Mouse (Mus musculus): ENCODE results near the gene Tmem56. TPM values are rescaled to one million over a fixed set of nuclear protein-coding genes. Genes with fewer than 3 reads are reported as not detected.
A peak's percentile ranks its signal among the peaks of the same experiment; 100 is the strongest.

Tmem56 gene
- total and polyA plus RNA-seq, 2 experiments from 2014 or later, result 3.3 to 15.0 TPM

GRCm38 (mm10) chr3:121185197-121185596 is 97.7 kb downstream of the Tmem56 start:
- ATAC-seq (ENCODE audit: low FRiP score), result no peak
- WGBS, result 93% methylated on average over 3 of the region's 3 CpGs

DNA sequence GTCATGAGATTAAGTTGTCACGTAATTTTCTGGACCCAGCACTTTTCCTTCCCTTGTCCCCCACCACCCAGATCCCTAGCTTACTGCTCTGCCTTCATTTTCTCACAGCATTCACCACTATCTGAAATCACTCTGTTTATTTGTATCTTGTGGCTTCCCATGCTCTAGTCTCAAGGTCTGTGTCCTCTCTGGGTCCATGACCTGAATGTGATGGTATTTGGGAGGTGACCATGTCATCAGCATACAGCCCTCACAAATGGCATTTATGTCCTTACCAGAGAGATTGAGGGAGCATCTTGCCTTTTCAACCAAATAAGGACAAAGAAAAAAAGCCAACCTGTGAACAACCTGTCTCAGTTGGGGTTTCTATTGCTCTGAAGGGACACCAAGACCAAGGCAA is 106.9 kb downstream of the Tmem56 start:
- no peak overlapping the region for H3K9ac ChIP-seq (replicated peaks; ENCODE audit: low read length, poor library complexity, severe bottlenecking)
- WGBS, result 97% methylated on average over 1 of the region's 1 CpGs
- DNase-seq (ENCODE audit: low spot score) (no peak), ATAC-seq (ENCODE audit: low FRiP score) (no peak)
- no peaks in the 10 kb centered on the region for H3K36me3 ChIP-seq (ENCODE audit: insufficient read depth, low read length)
- TF ChIP-seq CTCF (IDR thresholded peaks at IDR 0.05), result no peak
- no peaks in the 10 kb centered on the region for H3K27me3 ChIP-seq (ENCODE audit: insufficient read depth, low read length)
- no peak overlapping the region for H3K4me2 ChIP-seq (ENCODE audit: low read depth, low read length, poor library complexity, severe bottlenecking)
- H3K4me1 ChIP-seq (ENCODE audit: insufficient read depth, low read length), result no peaks in the 10 kb centered on the region
- H3K4me3 ChIP-seq (ENCODE audit: low read depth, low read length), result no peak overlapping the region
- H3K27ac ChIP-seq (ENCODE audit: low read depth, low read length), result no peak overlapping the region
- no peaks in the 10 kb centered on the region for H3K9me3 ChIP-seq (ENCODE audit: low read length)

More at GRCm38 (mm10) chr3:121185197-121185596, 97.7 kb downstream of the Tmem56 start:
- Histone ChIP-seq H3K27ac (ENCODE audit: low read depth, low read length) (no peak overlapping the region), H3K4me3 (ENCODE audit: low read depth, low read length) (no peak overlapping the region), H3K9ac (replicated peaks; ENCODE audit: low read length, poor library complexity, severe bottlenecking) (no peak overlapping the region), H3K4me1 (ENCODE audit: insufficient read depth, low read length) (no peaks in the 10 kb centered on the region), H3K36me3 (ENCODE audit: insufficient read depth, low read length) (no peaks in the 10 kb centered on the region), H3K27me3 (ENCODE audit: insufficient read depth, low read length) (no peaks in the 10 kb centered on the region), H3K4me2 (ENCODE audit: low read depth, low read length, poor library complexity, severe bottlenecking) (no peak overlapping the region), H3K9me3 (ENCODE audit: low read length) (no peaks in the 10 kb centered on the region)
- no peak for TF ChIP-seq CTCF (IDR thresholded peaks at IDR 0.05)
- DNase-seq (ENCODE audit: low spot score), result no peak

- 81% methylated on average over 9 of the region's 9 CpGs for WGBS
- no peaks in the 10 kb centered on the region for H3K27me3 ChIP-seq (ENCODE audit: insufficient read depth, low read length)
- H3K9ac ChIP-seq (replicated peaks; ENCODE audit: low read length, poor library complexity, severe bottlenecking), result no peak overlapping the region
- no peak overlapping the region for H3K4me3 ChIP-seq (ENCODE audit: low read depth, low read length)
- H3K4me1 ChIP-seq (ENCODE audit: insufficient read depth, low read length), result no peaks in the 10 kb centered on the region
- no peak overlapping the region for H3K4me2 ChIP-seq (ENCODE audit: low read depth, low read length, poor library complexity, severe bottlenecking)
- DNase-seq (ENCODE audit: low spot score), result no peak
- no peak for ATAC-seq (ENCODE audit: low FRiP score)
- TF ChIP-seq CTCF (IDR thresholded peaks at IDR 0.05), result no peak
- H3K9me3 ChIP-seq (ENCODE audit: low read length), result no peaks in the 10 kb centered on the region
- no peaks in the 10 kb centered on the region for H3K36me3 ChIP-seq (ENCODE audit: insufficient read depth, low read length)
- H3K27ac ChIP-seq (ENCODE audit: low read depth, low read length), result no peak overlapping the region
Observed at GRCm38 (mm10) chr3:121174248-121174945, 108.5 kb downstream of the Tmem56 start.

DNA sequence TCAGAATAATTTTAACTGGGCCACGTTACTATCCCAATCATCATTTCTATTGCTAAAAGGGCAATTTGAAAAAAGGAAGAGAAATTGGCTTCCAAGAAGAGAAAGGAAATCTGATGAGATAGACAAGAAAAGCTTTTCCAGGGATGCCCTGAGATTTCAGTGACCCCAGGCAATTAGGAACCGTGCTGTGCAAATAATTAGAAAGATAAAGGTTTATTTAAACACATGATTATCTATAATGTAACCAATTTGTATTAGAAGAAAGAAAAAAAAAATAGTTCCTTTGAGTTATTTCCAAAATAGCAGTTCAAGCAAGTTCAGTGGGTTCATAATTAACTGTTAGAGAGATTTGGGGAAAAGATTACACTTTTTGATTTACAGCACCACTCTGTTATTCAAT is 110.2 kb downstream of the Tmem56 start:
- DNase-seq (ENCODE audit: low spot score) (no peak), ATAC-seq (ENCODE audit: low FRiP score) (no peak)
- no peaks in the 10 kb centered on the region for H3K27me3 ChIP-seq (ENCODE audit: insufficient read depth, low read length)
- 65% methylated on average over 2 of the region's 2 CpGs for WGBS
- no peak for TF ChIP-seq CTCF (IDR thresholded peaks at IDR 0.05)
- H3K9me3 ChIP-seq (ENCODE audit: low read length), result no peaks in the 10 kb centered on the region
- no peak overlapping the region for H3K4me2 ChIP-seq (ENCODE audit: low read depth, low read length, poor library complexity, severe bottlenecking)
- no peak overlapping the region for H3K9ac ChIP-seq (replicated peaks; ENCODE audit: low read length, poor library complexity, severe bottlenecking)
- H3K36me3 ChIP-seq (ENCODE audit: insufficient read depth, low read length), result no peaks in the 10 kb centered on the region
- no peak overlapping the region for H3K27ac ChIP-seq (ENCODE audit: low read depth, low read length)
- no peaks in the 10 kb centered on the region for H3K4me1 ChIP-seq (ENCODE audit: insufficient read depth, low read length)
- H3K4me3 ChIP-seq (ENCODE audit: low read depth, low read length), result no peak overlapping the region

- ATAC-seq (ENCODE audit: low FRiP score), result no peak
- no peak overlapping the region for H3K9ac ChIP-seq (replicated peaks; ENCODE audit: low read length, poor library complexity, severe bottlenecking)
- H3K4me3 ChIP-seq (ENCODE audit: low read depth, low read length), result peak overlapping the region; percentile 64
Observed at GRCm38 (mm10) chr3:121171872-121172265, 111.0 kb downstream of the Tmem56 start.

DNA sequence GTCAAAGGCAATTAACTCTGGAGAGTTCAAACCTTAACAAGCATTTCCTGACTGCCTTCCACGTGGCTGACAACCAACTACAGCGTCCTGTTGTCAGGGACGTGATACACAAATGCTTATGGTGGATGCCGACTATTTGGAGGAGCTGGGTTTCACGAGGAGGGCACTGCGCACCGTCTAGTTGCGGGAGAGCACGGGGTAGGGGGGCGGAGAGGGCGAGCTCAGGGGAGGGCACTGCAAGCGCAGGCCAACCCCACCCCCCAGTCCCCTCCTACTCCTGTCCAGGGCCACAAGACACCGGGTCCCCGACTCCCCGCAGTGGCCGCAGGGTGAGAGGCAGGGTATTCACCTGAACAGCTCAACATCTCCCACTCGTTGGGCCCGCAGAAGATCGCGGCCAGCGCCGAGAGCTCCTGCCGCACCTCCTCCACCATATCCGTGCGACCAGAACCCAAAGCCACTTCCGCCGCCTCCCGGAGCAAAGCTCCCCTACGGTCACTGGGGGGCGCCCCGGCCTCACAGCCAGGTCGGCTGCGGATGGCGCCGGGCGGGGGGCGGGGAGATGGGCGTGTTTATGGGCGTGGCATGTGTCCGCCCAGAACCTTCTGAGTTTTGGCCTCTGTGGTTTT is 111.5 kb downstream of the Tmem56 start, which contains the start of gene Rwdd3:
Gene Rwdd3, minus strand, starts transcription at position 453 of the 629 bp plus-strand sequence.
- Histone ChIP-seq H3K4me1 (ENCODE audit: insufficient read depth, low read length) (no peaks in the 10 kb centered on the region), H3K36me3 (ENCODE audit: insufficient read depth, low read length) (no peaks in the 10 kb centered on the region), H3K27me3 (ENCODE audit: insufficient read depth, low read length) (no peaks in the 10 kb centered on the region), H3K4me3 (ENCODE audit: low read depth, low read length) (peak within 1 kb of the TSS; percentile 64), H3K4me2 (ENCODE audit: low read depth, low read length, poor library complexity, severe bottlenecking) (peak within 1 kb of the TSS; percentile 80), H3K27ac (ENCODE audit: low read depth, low read length) (peak within 1 kb of the TSS; percentile 68), H3K9ac (replicated peaks; ENCODE audit: low read length, poor library complexity, severe bottlenecking) (peak within 1 kb of the TSS; percentile 64), H3K9me3 (ENCODE audit: low read length) (no peaks in the 10 kb centered on the region)
- ATAC-seq (ENCODE audit: low FRiP score), result peak; percentile 93
- WGBS, result under 1% methylated on average over 40 of the region's 40 CpGs
- DNase-seq (ENCODE audit: low spot score), result peak; percentile 89
- peak; percentile 90 for TF ChIP-seq CTCF (IDR thresholded peaks at IDR 0.05)

More at GRCm38 (mm10) chr3:121171872-121172265, 111.0 kb downstream of the Tmem56 start:
- Histone ChIP-seq H3K4me1 (ENCODE audit: insufficient read depth, low read length) (no peaks in the 10 kb centered on the region), H3K27ac (ENCODE audit: low read depth, low read length) (no peak overlapping the region), H3K9me3 (ENCODE audit: low read length) (no peaks in the 10 kb centered on the region), H3K27me3 (ENCODE audit: insufficient read depth, low read length) (no peaks in the 10 kb centered on the region), H3K4me2 (ENCODE audit: low read depth, low read length, poor library complexity, severe bottlenecking) (peak overlapping the region; percentile 80), H3K36me3 (ENCODE audit: insufficient read depth, low read length) (no peaks in the 10 kb centered on the region)
- 53% methylated on average over 6 of the region's 6 CpGs for WGBS
- TF ChIP-seq CTCF (IDR thresholded peaks at IDR 0.05), result no peak
- DNase-seq (ENCODE audit: low spot score), result no peak
